Mouse (Mus musculus) adrenal gland, postnatal 14 days (tissue): ENCODE measurements around the gene Cry2. TPM values are rescaled to one million over a fixed set of nuclear protein-coding genes. Genes with fewer than 3 reads are reported as not detected.
A peak's percentile ranks its signal among the peaks of the same experiment; 100 is the strongest.

ENCODE experiments used
- DNase-seq: peaks from one replicate; pipeline ENCODE4 v3.0.0; 2021; ENCODE audit warnings: mixed read lengths
- total RNA-seq: library from RNA; stranded (reverse); gene quantifications from 2 replicates; pipeline ENCODE4 v1.2.3, GENCODE M21; 2021

Cry2 gene
- total RNA-seq, 1 experiment from 2014 or later = 37.3 TPM

DNA sequence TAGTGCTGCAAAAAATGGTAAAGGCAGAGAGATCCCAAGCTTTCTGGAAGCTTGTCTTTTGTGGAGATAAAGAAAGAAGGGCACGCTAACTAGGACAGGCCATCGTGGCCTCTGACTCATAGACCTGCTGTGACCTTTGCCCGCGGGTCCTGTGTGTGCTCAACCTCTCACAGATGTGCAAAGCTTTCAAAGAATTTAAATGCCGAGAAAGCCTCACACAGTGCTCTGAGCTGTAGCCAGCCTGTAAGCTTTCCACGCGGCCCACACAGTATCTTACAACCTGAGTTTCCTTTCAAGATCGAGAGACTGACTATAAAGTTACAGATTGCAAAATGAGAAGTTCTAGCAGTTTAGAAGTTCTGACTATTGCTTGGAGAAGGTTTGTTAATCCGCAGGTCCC is 12.0 kb upstream of the Cry2 start:
- no peak for DNase-seq

DNA sequence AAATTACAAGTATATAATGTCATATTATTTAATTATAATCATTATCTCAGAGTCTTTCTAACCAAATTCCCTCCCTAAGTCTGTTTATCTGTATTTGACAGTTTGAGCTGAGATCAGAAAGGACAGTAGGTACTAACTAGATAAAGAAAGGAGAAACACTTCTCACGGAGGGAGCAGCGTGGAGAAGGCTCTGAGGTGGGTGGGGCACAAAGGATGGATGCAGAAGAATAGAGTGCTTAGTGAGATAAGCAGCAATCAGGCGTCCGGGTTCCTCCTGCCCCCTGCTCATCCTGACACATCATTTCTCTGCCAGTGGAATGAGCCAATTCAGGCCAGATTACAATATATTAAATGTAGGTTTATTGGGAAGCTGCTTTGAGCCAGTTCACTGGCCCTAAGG is 10.5 kb upstream of the Cry2 start:
- no peak for DNase-seq

DNA sequence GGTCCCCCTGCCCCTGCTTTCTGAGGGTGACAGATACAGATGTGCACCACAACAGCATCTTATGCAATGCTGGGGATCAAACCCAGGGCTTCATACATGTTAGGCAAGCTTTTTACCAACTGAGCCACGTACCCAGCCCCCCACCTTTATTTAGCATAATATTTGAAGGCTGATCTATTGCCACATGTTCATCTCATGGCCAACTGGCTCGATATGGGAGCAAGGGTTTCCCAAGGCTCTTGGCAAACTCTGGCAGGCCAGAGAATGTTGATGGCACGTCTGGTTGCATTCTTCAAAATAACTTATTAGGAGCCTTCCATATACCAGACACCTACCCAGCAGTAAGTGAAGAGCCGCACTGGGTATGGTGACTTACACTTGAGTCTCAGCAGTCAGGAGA is 9.5 kb upstream of the Cry2 start:
- DNase-seq = peak; percentile 47

DNA sequence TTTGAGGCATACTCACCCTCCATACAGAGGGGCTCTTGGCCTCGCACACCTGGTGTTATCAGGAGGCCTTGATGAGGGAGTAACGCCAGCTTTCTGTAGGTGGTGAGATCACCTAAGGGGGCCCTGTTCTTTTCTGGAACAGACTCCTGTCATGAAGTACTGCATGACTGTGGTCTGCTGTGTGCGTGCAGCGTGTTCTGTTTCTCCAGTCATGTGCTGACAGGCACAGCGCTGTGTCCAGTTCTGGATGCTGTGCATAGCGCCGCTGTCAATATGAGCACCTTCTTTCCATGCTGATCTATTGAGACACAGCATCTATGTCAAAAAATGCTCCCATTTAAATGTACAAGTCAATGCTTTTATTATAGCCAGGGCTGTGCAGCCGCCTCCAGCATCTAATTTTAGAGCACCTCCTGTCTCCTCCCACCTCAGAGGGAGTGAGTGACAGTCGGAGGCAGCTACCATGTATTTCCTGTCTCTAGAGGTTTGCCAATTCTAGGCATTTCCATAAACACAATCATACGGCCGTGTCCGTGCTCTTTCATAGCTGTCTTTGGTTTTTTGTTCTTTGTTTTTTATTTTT is 8.7 kb upstream of the Cry2 start:
- no peak for DNase-seq

DNA sequence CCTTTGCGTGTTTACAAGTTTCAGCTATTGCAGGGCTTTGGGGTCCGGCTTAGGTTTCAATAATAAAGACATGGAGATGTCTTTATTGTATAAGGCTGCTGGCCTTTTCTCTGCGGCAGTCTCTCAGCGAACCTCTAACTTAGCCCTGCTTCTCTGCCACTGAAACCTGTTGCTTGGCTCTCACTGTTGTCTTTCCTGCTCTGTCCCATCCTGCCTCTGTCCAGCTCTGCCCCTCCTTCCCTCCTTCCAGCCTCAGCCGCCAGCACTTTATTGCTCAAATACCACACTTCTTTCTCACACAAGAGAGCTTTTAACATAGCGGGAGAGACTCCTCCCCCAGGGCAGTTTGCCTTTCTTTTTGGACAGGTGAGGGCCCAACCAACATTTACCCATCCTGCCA is 6.6 kb upstream of the Cry2 start:
- no peak for DNase-seq

DNA sequence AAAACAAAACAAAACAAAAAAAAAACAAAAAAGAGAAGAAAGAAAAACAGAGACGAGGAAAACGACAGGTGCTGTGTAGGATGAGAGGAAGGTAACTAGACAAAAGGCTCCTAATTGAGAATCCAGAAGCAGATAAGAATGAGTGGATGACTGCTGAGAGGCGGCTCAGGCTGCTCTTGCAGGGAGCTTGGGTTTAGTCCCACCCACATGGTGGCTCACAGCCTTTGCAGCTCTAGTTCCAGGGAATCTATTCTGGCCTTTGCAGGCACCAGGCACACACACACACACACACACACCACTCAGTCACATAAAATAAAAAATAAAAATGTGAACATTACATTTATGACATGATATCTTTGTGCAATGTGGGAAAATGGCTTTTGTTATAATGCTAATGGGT is 4.7 kb upstream of the Cry2 start:
- DNase-seq = no peak

DNA sequence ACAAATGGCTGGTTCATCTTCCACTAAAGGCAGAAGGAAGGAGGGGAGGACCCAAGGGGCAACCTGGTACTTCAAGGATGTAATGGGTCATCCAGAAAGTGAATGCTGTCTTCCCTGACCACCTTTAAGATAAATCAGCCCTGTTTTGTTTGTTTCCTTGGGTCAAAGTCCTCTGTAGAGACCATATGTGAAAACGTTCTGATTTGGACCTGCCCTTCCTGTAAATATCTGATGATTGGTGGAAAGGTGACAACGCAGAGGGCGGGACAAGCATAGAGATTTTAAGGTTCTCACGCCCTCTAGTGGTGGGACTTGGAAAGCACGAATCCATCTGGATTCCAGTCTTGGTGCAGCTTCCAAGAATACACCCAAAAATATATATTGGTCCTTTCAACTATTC is 4.0 kb upstream of the Cry2 start:
- DNase-seq = peak; percentile 88

DNA sequence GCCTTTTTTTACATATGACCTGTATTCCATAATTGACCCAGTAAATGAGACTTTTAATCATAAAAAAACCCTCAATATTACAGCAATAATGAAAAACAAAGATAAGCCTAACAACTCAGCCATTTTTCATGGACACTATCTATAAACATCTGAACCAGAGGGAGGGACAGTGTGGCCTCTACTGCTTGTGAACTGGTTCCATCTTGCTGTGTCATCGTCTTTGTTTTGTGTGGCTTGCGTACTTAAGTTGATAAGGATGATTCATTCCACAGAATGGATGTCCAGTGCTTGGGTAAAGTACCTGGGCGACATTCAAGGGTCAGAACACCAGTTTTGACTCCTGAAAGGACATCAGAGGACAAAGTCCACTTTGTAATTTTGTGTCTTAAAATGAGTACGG is 3.5 kb upstream of the Cry2 start:
- DNase-seq = no peak

DNA sequence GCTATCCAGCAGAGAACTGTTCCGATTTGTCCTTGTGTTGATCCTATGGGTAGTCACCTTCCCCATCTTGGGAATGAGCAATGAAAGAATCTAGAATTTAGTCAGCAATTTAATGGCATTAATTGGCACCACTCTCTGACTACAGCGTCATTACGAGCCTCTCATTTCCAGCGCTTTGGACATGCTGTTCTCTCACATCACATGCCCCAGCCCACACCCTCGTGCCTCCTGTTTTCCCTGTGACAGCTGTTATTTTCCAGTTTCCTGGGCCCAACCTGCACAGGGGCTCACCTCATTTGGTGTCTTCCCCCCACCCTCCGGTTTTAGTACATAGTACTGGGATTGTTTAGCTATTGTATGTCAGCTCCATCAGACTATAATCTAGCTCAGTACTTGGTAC is 1.2 kb upstream of the Cry2 start:
- DNase-seq = no peak

DNA sequence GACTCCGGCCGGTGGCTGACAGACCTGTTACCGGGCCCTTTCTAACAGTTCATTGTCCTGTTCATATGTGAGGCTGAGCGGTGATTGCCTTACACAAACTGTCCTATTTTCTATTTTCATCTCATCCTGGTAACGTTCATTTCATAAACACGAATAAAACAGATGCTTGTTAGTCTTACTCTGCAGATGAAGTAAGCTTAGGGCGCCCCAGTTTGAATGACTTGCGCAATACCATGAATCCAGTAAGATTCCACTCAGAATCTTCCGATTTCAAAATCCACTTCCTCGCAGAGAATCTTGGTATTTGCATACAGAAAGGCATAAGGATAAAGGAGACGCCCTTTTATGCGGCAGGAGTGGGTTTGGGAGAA is 517 bp upstream of the Cry2 start:
- DNase-seq = peak; percentile 31

DNA sequence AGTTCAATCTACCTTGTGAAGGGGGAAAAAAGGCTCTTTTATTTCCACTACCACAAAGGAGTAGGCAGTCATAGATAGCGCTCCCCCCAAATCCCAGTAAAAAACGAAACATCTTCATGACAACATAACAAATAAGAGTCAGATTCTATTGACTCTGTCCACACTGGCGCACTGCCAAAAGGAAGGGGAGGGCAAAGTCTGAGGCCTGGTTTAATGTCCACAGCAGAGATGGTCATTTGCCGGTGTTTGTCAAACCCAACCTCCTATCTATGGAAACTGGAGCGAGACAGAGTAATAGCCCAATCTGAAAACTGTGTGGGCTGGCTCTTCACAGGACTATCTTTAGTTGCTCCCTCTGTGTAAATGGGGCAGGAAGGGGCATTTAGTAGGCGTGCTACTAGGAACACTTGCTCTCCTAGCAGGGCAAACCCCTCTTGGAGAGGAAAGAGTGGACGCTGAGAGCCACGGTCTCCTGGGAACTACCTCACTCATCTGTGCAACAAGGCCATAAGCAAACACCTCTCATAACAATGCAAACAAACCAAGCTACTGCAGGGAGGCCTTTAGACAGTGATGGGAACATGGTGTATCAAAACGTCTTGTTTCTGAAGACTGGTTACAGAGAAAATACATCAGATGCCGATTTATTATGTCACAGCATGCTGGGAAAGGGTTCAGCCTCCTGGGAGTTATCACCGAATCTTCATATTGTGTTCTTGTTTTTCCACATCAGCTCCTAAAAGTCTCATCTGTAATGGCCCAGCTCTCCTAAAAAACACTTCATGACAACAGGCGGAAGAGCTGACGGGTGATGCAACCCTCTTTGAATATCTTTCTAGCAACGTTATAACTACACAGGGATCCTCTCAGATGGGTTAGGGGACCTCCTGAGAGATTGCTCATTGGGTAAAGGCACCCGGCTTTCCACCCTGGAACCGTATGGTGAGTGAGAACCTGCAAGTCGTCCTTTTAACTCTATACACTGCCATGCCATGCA is 1.2 kb downstream of the Cry2 start:
- DNase-seq = peak; percentile 81

DNA sequence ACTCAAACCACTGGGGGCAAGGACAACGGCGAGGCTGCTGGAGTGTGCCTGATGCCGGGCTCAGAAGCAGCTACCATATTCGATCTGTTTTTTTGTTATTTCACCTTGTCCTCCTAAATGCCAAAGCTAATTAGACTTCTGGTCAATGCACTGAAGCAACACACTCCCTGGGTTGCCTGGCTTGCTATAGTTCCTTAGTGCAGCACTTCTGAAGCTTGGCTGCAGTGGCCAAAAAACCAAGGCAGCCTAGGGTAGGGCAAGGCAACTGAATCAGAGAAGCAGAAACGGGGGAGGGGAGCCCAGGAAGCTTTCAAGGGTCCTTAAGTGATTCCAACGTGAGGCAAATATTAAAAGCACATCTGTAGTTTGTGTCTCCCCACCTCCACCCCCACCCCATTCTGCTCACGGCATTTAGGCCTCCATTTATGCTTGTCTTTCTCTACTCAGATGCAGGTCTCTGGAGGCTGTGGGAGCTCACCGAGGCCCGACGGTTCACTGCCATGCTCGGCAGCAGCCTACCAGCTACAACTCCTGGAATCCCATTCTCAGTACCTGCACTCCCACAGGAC is 2.1 kb downstream of the Cry2 start:
- no peak for DNase-seq

DNA sequence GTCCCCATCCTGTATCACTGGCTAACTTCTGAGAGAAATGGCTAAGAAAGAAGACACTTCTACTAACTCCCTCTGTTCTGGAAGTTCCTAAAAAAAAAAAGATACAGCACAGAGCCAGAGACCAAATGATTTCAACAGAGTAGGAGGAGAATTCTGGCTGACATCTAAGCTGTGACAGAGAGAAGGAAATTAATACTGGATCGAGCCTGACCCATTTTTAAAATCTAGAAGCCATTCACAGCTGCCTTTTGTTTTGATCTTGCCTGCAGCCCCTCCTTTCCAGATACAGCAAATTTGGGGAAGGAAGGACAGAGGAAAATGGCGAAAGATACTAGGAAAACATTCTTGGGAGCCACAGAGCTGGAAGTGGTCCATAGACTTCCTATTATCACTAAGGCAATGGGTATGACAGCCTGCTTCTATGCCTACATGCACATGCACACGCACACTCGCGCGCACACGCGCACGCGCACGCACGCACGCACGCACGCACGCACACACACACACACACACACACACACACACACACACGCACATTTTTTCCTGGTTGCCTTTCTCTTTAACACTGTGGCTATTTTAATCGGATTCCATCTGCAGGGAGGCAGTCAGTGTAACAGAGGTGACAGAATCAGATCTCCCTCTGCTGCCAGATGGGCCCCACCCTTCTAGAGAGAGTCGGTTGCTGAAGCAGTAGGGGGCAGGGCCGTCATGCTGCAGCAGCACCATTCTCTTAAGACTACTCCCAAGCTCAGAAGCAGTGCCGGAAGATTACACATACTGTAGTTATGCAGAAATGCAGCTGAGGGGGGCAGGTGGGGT is 2.9 kb downstream of the Cry2 start:
- DNase-seq = peak; percentile 73

DNA sequence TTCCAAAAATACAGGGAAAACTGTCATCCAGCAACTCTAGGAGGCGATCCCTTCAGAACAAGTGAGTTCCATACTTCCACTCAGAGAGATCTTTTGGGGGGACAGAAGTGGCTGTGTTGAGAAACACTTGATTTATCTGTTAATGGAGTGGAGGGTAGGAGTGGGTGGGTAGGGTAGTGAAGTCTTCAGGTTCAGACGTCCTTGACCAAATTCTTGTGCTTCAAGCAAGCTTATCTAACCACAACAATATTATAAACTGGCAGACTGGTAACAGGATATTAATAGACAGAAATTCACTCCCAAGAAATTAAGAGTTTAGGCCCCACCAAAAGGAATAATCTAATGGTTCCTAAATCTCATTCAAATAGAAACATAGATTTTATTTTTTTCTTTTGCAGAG is 3.8 kb downstream of the Cry2 start:
- no peak for DNase-seq

DNA sequence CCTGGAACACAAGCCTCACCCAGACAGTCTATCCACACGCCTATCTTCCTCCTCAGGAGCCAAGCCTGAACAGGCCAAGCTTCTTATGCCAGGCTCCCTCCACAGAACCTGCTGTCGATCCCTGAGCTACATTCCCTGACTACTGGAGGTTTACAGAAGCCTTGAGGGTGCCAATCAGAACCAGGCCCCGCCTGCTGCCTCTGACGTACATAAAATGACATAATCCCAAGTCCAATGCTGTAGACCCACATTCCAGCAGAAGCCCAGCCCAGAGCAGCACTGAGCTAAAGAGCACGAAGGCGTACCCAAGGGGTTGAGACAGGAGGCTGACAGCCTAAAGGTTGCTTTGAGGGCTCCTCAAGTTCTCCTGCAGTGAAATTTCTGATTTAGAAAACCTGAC is 6.0 kb downstream of the Cry2 start:
- peak; percentile 87 for DNase-seq

DNA sequence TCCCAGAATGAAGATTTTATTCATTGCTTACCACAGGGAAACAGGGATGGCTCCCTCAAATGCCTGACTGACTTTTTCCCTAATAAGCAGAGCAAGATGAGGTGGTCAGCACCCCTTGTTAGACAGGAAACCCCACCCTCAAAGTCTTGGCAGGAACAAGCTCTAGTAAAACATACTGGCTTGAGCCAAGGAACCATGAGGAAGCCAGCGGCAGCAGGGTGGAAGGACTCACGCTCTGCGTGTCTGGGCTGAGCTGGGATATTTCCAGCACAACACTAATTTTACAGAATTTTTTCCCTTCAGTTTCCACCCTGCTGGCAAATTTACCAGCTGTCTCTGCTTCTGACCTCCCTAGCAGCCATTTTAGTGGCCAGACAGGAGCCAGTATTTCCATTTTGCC is 7.4 kb downstream of the Cry2 start:
- DNase-seq = no peak

DNA sequence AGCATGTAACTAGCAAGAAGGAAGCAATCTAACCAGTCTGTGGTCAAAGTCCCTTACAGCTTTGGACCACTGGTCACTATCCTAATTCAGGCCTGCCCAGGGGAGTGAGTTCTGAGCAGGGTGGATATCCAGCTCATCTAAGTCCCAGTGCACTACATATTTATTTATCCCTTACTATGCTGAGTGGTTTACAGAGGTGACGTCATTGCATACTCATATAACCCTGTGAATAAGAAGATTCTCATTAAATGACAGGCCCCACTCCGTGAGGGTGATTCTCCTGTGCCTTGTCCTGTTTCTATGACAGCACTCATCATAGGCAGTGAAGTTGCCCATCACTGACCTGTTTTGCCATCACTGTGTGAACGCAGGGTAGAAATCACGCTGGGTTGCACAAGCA is 8.5 kb downstream of the Cry2 start:
- DNase-seq = no peak

DNA sequence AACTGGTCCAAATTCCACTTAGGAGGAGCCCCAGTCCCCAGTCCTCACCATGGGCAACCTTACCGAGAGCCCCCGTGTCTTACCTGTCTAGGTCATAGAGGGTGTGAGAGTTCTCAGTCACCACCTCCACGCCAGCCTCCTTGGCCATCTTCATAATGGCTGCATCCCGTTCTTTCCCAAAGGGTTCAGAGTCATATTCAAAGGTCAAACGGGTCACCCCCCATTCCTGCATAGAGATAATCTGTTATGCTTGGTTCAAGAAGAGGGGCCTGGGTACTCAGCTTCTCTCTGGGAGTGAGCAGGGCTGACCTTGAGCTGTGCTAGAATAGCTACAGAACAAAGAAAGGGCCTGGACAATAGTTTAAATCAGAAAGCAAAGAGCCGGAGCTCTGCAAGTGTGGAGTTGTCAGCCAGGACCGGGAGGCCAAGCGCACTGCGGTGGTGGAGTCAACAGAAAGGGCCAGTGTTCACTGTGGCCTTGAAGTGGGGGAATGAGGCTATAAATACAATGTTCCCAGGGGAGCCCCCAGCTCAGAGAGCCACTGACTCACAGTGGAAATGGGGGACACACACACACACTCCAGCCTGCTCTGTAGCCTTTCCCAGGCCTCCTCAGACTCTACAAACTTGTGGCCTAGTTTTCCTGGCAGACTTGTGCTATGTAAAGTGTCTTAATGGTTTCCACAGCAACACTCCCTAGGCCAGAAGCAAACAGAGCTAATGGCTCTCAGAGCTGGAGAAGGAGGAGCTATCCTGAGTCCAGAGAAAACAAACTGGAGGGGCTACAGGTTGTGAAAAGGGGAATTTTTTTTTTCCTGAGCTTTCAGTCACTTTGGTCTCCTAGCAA is 9.2 kb downstream of the Cry2 start:
- DNase-seq = peak; percentile 72

DNA sequence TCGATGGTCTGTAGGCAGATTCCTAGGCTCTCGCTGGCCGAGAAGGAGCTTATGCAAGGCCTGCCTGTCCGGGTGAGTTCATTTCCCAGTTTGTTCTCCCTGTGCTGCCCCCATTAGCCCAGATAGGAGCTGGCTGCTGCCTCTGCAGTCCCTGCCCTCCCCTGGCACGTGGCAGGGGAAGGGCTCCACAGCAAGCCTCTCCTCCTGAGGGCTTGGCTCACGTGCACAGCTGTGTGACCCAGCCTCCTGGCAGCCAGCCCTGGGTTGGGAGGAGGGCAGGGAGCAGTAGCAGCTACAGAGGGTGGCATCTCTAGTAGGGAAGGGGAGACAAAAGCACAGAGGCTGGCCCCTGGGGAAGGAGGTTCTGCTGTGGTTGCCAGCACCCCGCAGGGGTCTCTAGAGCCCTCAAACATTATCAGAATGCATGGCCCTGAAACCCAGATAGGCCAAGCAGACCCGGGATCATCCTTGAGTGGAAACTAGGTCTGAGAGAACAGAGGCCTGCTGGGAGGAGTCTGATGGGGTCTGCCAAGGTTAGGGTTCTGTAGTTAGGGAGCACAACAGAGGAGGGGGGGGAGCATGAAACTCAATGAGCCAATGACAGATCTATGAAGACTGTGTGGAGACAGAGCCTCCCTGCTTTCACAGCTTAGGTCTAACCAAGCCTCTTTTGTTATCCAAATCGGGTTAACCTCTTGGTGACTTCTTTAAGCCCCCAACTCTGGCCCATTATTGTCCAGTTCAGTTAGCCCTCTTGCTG is 10.0 kb downstream of the Cry2 start:
- peak; percentile 99 for DNase-seq

DNA sequence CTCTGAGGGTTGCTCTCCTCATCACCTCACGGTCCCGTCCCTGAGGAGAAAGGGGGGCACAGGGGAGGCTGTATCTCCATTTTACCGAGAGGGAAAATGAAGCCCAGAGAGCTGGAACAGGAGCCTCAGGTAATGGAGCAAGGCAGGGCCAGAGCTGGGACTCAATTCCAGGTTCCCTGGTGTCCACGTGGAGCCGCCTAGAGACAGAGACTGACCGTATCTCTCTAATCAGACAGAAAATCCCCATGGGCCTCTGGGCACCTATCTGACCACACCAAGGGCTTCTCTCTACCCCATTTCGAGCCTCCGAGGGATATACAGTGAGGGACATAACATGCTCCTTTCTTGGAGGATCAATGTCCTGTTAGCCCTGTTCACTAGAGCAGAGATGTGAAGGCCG is 10.7 kb downstream of the Cry2 start:
- no peak for DNase-seq
